ENCODE assay signal across 12 mouse cellular contexts in genomic region chr2:143806924-143807664, GRCm38 (mm10). TPM values are rescaled to one million over a fixed set of nuclear protein-coding genes. Genes with fewer than 3 reads are reported as not detected.
DNase-seq lines count a peak whose midpoint lies in the region; ATAC-seq and TF ChIP-seq lines count a peak whose summit lies in the region.
"Had no signal": no experiment of that assay in that cellular context is flagged by ENCODE, and none has a peak within 500 bp of the region (broad histone marks: within the 10 kb centered on the region; RNA-seq: fewer than 3 reads in every experiment).

No protein-coding gene starts in this region.

- H3K27me3 ChIP-seq in heart, embryonic 10.5 days (ENCODE audit: insufficient read depth, poor library complexity, severe bottlenecking): no peaks in the 10 kb centered on the region
- H3K27me3 ChIP-seq in kidney, embryonic 14.5 days (ENCODE audit: control insufficient read depth, insufficient read depth, low read length): no peaks in the 10 kb centered on the region
- H3K27me3 ChIP-seq in hindbrain, postnatal 0 days (ENCODE audit: insufficient read depth, low read length): no peaks in the 10 kb centered on the region
- H3K27me3 ChIP-seq in cerebellum, adult 2 months (ENCODE audit: control insufficient read depth, insufficient read depth, low read length): no peaks in the 10 kb centered on the region
- H3K27me3 ChIP-seq: limb, embryonic 15.5 days had no signal

- no peak overlapping the region for H3K4me2 ChIP-seq in kidney, embryonic 14.5 days (replicated peaks; ENCODE audit: low read depth, low read length)
- no peak overlapping the region for H3K4me2 ChIP-seq in hindbrain, postnatal 0 days (ENCODE audit: low read depth, low read length)
- H3K4me2 ChIP-seq: limb, embryonic 15.5 days had no signal

- H3K9me3 ChIP-seq in heart, embryonic 10.5 days: no peaks in the 10 kb centered on the region
- H3K9me3 ChIP-seq in kidney, embryonic 14.5 days (ENCODE audit: control insufficient read depth, low read length): no peaks in the 10 kb centered on the region
- H3K9me3 ChIP-seq in hindbrain, postnatal 0 days (ENCODE audit: low read length): no peaks in the 10 kb centered on the region
- H3K9me3 ChIP-seq: limb, embryonic 15.5 days had no signal

- H3K9ac ChIP-seq in kidney, embryonic 14.5 days (ENCODE audit: low read depth, low read length): no peak overlapping the region
- H3K9ac ChIP-seq in hindbrain, postnatal 0 days (replicated peaks; ENCODE audit: low read length): no peak overlapping the region
- H3K9ac ChIP-seq: limb, embryonic 15.5 days had no signal

- peak; percentile 46 for ATAC-seq in kidney, embryonic 14.5 days (ENCODE audit: low FRiP score, low TSS enrichment)
- ATAC-seq in hindbrain, postnatal 0 days: peak; percentile 58; the same call in 1 of the 2 replicates

- H3K36me3 ChIP-seq in heart, embryonic 10.5 days: no peaks in the 10 kb centered on the region
- H3K36me3 ChIP-seq in kidney, embryonic 14.5 days (ENCODE audit: control insufficient read depth, insufficient read depth, low read length): no peaks in the 10 kb centered on the region
- H3K36me3 ChIP-seq in hindbrain, postnatal 0 days (ENCODE audit: insufficient read depth, low read length): no peaks in the 10 kb centered on the region
- H3K36me3 ChIP-seq: limb, embryonic 15.5 days had no signal

- no peak overlapping the region for H3K27ac ChIP-seq in heart, embryonic 10.5 days
- H3K27ac ChIP-seq in kidney, embryonic 14.5 days (ENCODE audit: low read depth, low read length): no peak overlapping the region; the same call in 1 of the 2 replicates
- H3K27ac ChIP-seq in hindbrain, postnatal 0 days: no peak overlapping the region
- no peak overlapping the region for H3K27ac ChIP-seq in cerebellum, adult 2 months (ENCODE audit: insufficient read depth, low read length)
- H3K27ac ChIP-seq: limb, embryonic 15.5 days had no signal

- peaks cover 12% of the 10 kb centered on the region; the same call in 1 of the 2 replicates for H3K4me1 ChIP-seq in heart, embryonic 10.5 days
- peaks cover 5% of the 10 kb centered on the region; the same call in 1 of the 2 replicates for H3K4me1 ChIP-seq in kidney, embryonic 14.5 days (ENCODE audit: control insufficient read depth, insufficient read depth, low read length)
- no peaks in the 10 kb centered on the region for H3K4me1 ChIP-seq in hindbrain, postnatal 0 days (ENCODE audit: insufficient read depth, low read length)
- H3K4me1 ChIP-seq in cerebellum, adult 2 months (ENCODE audit: control insufficient read depth, insufficient read depth, low read length): no peaks in the 10 kb centered on the region
- H3K4me1 ChIP-seq: limb, embryonic 15.5 days had no signal

- no peak for TF ChIP-seq POLR2A in cerebellum, adult 2 months (IDR thresholded peaks at IDR 0.05; ENCODE audit: borderline replicate concordance, insufficient read depth, low read length)

- H3K4me3 ChIP-seq in heart, embryonic 10.5 days: no peak overlapping the region
- no peak overlapping the region for H3K4me3 ChIP-seq in kidney, embryonic 14.5 days (ENCODE audit: low read length)
- no peak overlapping the region for H3K4me3 ChIP-seq in hindbrain, postnatal 0 days (ENCODE audit: low read length)
- no peak overlapping the region for H3K4me3 ChIP-seq in cerebellum, adult 2 months (replicated peaks; ENCODE audit: insufficient read depth, low read depth, low read length)
- H3K4me3 ChIP-seq: limb, embryonic 15.5 days had no signal

- intact Hi-C loops in heart, postnatal 14 days (cut with DNase I): no loop called here

- TF ChIP-seq CTCF in hindbrain, postnatal 0 days (IDR thresholded peaks at IDR 0.05; ENCODE audit: low read depth): no peak
- no peak for TF ChIP-seq CTCF in cerebellum, adult 2 months (IDR thresholded peaks at IDR 0.05; ENCODE audit: borderline replicate concordance, insufficient read depth, low read depth, low read length)

- 68% methylated on average over 9 of the region's 9 CpGs for WGBS in heart, embryonic 10.5 days
- 79% methylated on average over 9 of the region's 9 CpGs for WGBS in kidney, embryonic 14.5 days
- 42% methylated on average over 9 of the region's 9 CpGs for WGBS in hindbrain, postnatal 0 days
- WGBS in cerebellum, adult 2 months: 34% methylated on average over 9 of the region's 9 CpGs

- peak; percentile 19 for DNase-seq in heart, embryonic 10.5 days (ENCODE audit: low spot score)
- DNase-seq in heart, postnatal 14 days: no peak
- no peak for DNase-seq in kidney, adult 9 months
- DNase-seq in hindbrain, postnatal 0 days (ENCODE audit: low spot score): no peak
- peak; percentile 67 for DNase-seq in lung, postnatal 14 days
- DNase-seq in cerebellum, adult 2 months: no peak
- DNase-seq in frontal cortex, postnatal 36 days (ENCODE audit: low spot score in 2 of 2): no peak
- DNase-seq: adrenal gland, postnatal 25 days; layer of hippocampus, postnatal 36 days; thymus, postnatal 4 days had no signal

RNA-seq across cellular contexts. Expression of gene Bfsp1, which starts 55.9 kb away (rescaled TPM):
- polyA plus RNA-seq in heart, embryonic 10.5 days (2016; fragmentation: Nextera tagmentation; extraction: Ambion mirVana): 2.1 and 2.2 TPM in 2 replicates
- total RNA-seq in heart, postnatal 14 days (2021): under 1 TPM; 0.27 to 0.38 TPM
- 1.0 and 1.7 TPM in 2 replicates for polyA plus RNA-seq in kidney, embryonic 14.5 days (2014; fragmentation: Nextera tagmentation; extraction: Ambion mirVana)
- total RNA-seq in hindbrain, postnatal 0 days (2014; rRNA removed): 0.90 and 1.9 TPM in 2 replicates
- polyA plus RNA-seq in hindbrain, postnatal 0 days (2015; fragmentation: Nextera tagmentation; extraction: Ambion mirVana): 2.2 and 2.3 TPM in 2 replicates
- 0.49 and 0.65 TPM in 2 replicates for polyA plus RNA-seq in cerebellum, adult 2 months (2012; rRNA removed)

Comparison
In these comparisons a context has a peak if more than half of its experiments do, and no peak if none do; other contexts are left out.
1. DNase-seq: peak in heart, embryonic 10.5 days (single experiment) and lung, postnatal 14 days (single experiment); none in heart, postnatal 14 days (0 of 2), kidney, adult 9 months (single experiment), hindbrain, postnatal 0 days (single experiment), cerebellum, adult 2 months (0 of 2) and frontal cortex, postnatal 36 days (0 of 2).